Mouse (Mus musculus) CD8-positive naive resting alpha-beta T cell, adult 2 months (primary cell): ENCODE data around the gene Mt1.
A peak's percentile ranks its signal among the peaks of the same experiment; 100 is the strongest.

ENCODE experiments used
- DNase-seq, 2 experiments: peaks; one replicate each; pipeline ENCODE4 v3.0.0; 2022; ENCODE audit warnings: low read depth in 2 of 2, low spot score in 2 of 2

The Mt1 gene

GRCm38 (mm10) chr8:94204043-94204442 lies 25.2 kb downstream of the Mt1 start:
- no peak for DNase-seq

- peak; percentile 15 to 20 for DNase-seq
These were observed 26.9 kb downstream of the Mt1 start for GRCm38 (mm10) chr8:94205736-94206135.

GRCm38 (mm10) chr8:94206256-94206655 lies 27.4 kb downstream of the Mt1 start:
- DNase-seq, result no peak

- DNase-seq, result no peak
These were observed 28.6 kb downstream of the Mt1 start for GRCm38 (mm10) chr8:94207491-94207890.

GRCm38 (mm10) chr8:94209639-94210038 lies 30.8 kb downstream of the Mt1 start:
- DNase-seq, result no peak

GRCm38 (mm10) chr8:94210225-94210624 lies 31.3 kb downstream of the Mt1 start:
- DNase-seq, result no peak

- DNase-seq, result no peak
These were observed 34.9 kb downstream of the Mt1 start for GRCm38 (mm10) chr8:94213819-94214218.

GRCm38 (mm10) chr8:94214252-94215173 lies 35.6 kb downstream of the Mt1 start, which contains the start of gene Nup93:
Nup93 (plus strand) TSS chr8:94214564.
- peak; percentile 82 to 85 for DNase-seq

GRCm38 (mm10) chr8:94227381-94227939 lies 48.6 kb downstream of the Mt1 start:
- DNase-seq, result no peak
